Mouse (Mus musculus) left cerebral cortex, postnatal 25 days (tissue): ENCODE measurements around the gene Gm28557. TPM values are rescaled to one million over a fixed set of nuclear protein-coding genes. Genes with fewer than 3 reads are reported as not detected.

Source experiments
- DNase-seq, 2 experiments: peaks; one replicate each; pipeline ENCODE4 v3.0.0; 2022; ENCODE audit warnings: low spot score in 2 of 2, mixed read lengths in 1 of 2
- intact Hi-C: fragments of 180-260 bp; cut with DNase I; formaldehyde crosslinking; loops from one replicate; pipeline ENCODE4 v1.15.1; 2025
- total RNA-seq, 2 experiments: library from RNA; stranded (reverse); gene quantifications; 2 replicates each; pipeline ENCODE4 v1.2.3; 2021

Gm28557 gene
- total RNA-seq, 2 experiments from 2014 or later = 2.0 to 2.2 TPM

GRCm38 (mm10) chr13:67060161-67060785, 48.1 kb downstream of the Gm28557 start:
- intact Hi-C loops = loop anchor here (2.0 kb wide), 3 partner anchors 21 to 69 kb away; partner anchors contain the start of gene Gm28557
- DNase-seq = no peak

Other genes starting within 250 kb of the Gm28557 start
- gene Gm10767, start 203.7 kb downstream of the Gm28557 start, total RNA-seq = 1 to 10 TPM; 2.8 to 3.6 TPM
- 1 to 10 TPM; 5.3 to 6.4 TPM for gene Zfp712, start 47.4 kb downstream of the Gm28557 start, total RNA-seq
- 1 to 10 TPM; 2.3 to 2.5 TPM for gene Zfp708, start 10.6 kb downstream of the Gm28557 start, total RNA-seq
- under 1 TPM; 0.30 to 0.69 TPM for gene Rslcan18, start 7.7 kb upstream of the Gm28557 start, total RNA-seq
- 10 to 100 TPM in 1 of 2 experiments, 1 to 10 TPM in 1; 9.9 to 12.1 TPM for gene Zfp759, start 13.1 kb upstream of the Gm28557 start, total RNA-seq
- gene Rsl1, start 64.6 kb upstream of the Gm28557 start, total RNA-seq = 1 to 10 TPM; 4.1 to 4.8 TPM
- gene Zfp455, start 85.9 kb upstream of the Gm28557 start, total RNA-seq = 1 to 10 TPM; 3.7 to 3.8 TPM
- gene Zfp458, start 169.9 kb upstream of the Gm28557 start, total RNA-seq = 10 to 100 TPM; 19.6 to 24.5 TPM
- gene Zfp457, start 197.9 kb upstream of the Gm28557 start, total RNA-seq = 1 to 10 TPM; 5.5 to 5.8 TPM
- 1 to 10 TPM; 2.6 to 3.0 TPM for gene Zfp595, start 224.0 kb upstream of the Gm28557 start, total RNA-seq